Mouse (Mus musculus): ENCODE measurements at regions not wholly inside any gene's neighbourhood (a gene's known extent, or its start where the extent isn't known, plus 50 kb on each side); places are given as distances from the start of the nearest gene placed in this dataset.

- TF ChIP-seq POLR2A (IDR thresholded peaks at IDR 0.05; ENCODE audit: borderline replicate concordance, extremely low read depth, insufficient read depth, insufficient read length, poor library complexity, severe bottlenecking), result no peak
- TF ChIP-seq CTCF (IDR thresholded peaks at IDR 0.05; ENCODE audit: borderline replicate concordance, extremely low read depth, insufficient read depth, insufficient read length), result no peak
Observed at GRCm38 (mm10) chr13:97434961-97435864, 194.3 kb downstream of the Enc1 start.
